Mouse (Mus musculus) neural tube, embryonic 14.5 days (tissue): Measurements from ENCODE around the gene Olfr906. TPM values are rescaled to one million over a fixed set of nuclear protein-coding genes. Genes with fewer than 3 reads are reported as not detected.

Experiments used
- polyA plus RNA-seq: library from polyadenylated mRNA; unstranded; fragments of >200 nt; fragmentation: Nextera tagmentation; extraction: Ambion mirVana; gene quantifications from 2 replicates; pipeline ENCODE4 v1.2.1, GENCODE M21; 2014

Gene Olfr906
- polyA plus RNA-seq, 1 experiment from 2014 or later: not detected

Other genes with a start within 250 kb of the Olfr906 start
- not detected in 2 replicates for gene Olfr143, start 234.3 kb upstream of the Olfr906 start, polyA plus RNA-seq
- not detected in 2 replicates for gene Olfr895, start 219.2 kb upstream of the Olfr906 start, polyA plus RNA-seq
- not detected in 2 replicates for gene Olfr896-ps1, start 196.0 kb upstream of the Olfr906 start, polyA plus RNA-seq
- gene Olfr25, start 158.0 kb upstream of the Olfr906 start, polyA plus RNA-seq: not detected in 2 replicates
- gene Olfr898, start 138.7 kb upstream of the Olfr906 start, polyA plus RNA-seq: not detected in 2 replicates
- not detected in 2 replicates for gene Olfr250, start 120.2 kb upstream of the Olfr906 start, polyA plus RNA-seq
- gene Olfr251, start 110.0 kb upstream of the Olfr906 start, polyA plus RNA-seq: not detected in 2 replicates
- gene Olfr147, start 85.4 kb upstream of the Olfr906 start, polyA plus RNA-seq: not detected in 2 replicates
- not detected in 2 replicates for gene Olfr901, start 57.6 kb upstream of the Olfr906 start, polyA plus RNA-seq
- gene Olfr902, start 39.4 kb upstream of the Olfr906 start, polyA plus RNA-seq: not detected in 2 replicates
- gene Olfr904, start 23.9 kb upstream of the Olfr906 start, polyA plus RNA-seq: not detected in 2 replicates
- gene Olfr905, start 16.0 kb upstream of the Olfr906 start, polyA plus RNA-seq: not detected in 2 replicates
- not detected in 2 replicates for gene Olfr907, start 8.7 kb downstream of the Olfr906 start, polyA plus RNA-seq
- gene Olfr911-ps1, start 34.5 kb downstream of the Olfr906 start, polyA plus RNA-seq: not detected in 2 replicates
- gene Olfr910, start 50.8 kb downstream of the Olfr906 start, polyA plus RNA-seq: not detected in 2 replicates
- not detected in 2 replicates for gene Olfr912, start 93.1 kb downstream of the Olfr906 start, polyA plus RNA-seq
- gene Olfr913, start 105.7 kb downstream of the Olfr906 start, polyA plus RNA-seq: not detected in 2 replicates
- gene Olfr914, start 118.0 kb downstream of the Olfr906 start, polyA plus RNA-seq: not detected in 2 replicates
- gene Olfr916, start 172.8 kb downstream of the Olfr906 start, polyA plus RNA-seq: not detected in 2 replicates
- not detected in 2 replicates for gene Olfr917, start 178.8 kb downstream of the Olfr906 start, polyA plus RNA-seq
- not detected in 2 replicates for gene Olfr918, start 187.5 kb downstream of the Olfr906 start, polyA plus RNA-seq
- gene Olfr919, start 216.6 kb downstream of the Olfr906 start, polyA plus RNA-seq: not detected in 2 replicates
- 7.0 and 10.8 TPM in 2 replicates for gene Vwa5a, start 231.2 kb downstream of the Olfr906 start, polyA plus RNA-seq